Mouse (Mus musculus) cerebellum, adult 9-11 months (tissue): ENCODE measurements around the gene Dpf1.
A peak's percentile ranks its signal among the peaks of the same experiment; 100 is the strongest.

Experiments
- DNase-seq: peaks from one replicate; pipeline ENCODE4 v3.0.0; 2022

Gene Dpf1

DNA sequence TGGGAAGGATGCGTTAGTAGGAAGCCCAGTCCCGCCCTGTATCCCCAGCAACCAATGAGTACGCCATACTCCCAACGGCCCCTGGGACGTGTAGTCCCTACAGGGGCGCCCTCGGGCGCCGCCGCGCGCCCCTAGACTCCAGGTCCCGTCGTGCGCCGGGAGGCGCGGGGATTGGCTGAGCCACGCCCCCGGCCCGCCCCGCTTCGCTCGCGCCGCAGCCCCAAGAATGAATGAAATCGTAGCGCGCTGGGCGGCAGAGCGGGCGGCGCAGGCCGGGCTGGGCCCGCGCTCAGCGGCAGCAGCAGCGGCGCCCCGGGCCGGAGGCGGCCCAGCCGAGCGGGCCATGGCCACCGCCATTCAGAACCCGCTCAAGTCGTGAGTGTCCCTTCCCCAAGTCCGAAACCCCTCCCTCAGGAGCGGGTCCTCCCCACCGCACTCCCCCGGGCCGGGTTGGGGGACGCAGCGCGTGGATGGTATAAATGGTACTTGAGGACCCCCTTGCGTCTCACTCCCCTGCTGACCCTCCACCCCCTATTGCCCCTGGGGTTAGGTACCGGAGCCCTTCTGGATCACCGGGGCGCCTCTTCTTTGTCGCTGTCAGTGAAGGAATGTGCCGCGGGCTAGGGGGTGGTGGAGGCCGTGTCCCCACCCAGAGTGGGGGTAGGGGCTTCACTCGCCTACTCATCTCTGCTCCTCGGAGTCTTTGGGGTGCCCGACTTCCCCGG, at the start of gene Dpf1:
Gene Dpf1, plus strand, starts transcription at position 214 of the 725 bp plus-strand sequence.
- peak; percentile 94 for DNase-seq

DNA sequence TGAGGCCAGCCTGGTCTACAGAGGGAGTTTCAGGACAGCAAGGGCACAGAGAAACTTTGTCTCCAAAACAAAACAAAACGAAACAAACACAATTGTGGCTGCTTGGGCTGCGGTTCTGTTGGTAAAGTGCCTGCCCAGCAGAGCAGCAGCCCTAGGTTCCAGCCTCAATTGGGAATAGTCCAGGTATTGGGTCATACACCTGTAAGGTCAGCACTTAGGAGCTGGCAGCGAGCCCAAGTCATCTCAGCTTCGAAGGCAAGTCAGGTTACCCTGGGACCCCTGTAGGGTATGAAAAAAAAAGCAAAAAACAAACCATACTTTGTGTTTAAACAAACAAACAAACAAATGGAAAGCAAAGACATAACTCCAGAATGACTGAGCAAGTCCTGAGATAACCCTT, 47.9 kb upstream of the Dpf1 start:
- no peak for DNase-seq

DNA sequence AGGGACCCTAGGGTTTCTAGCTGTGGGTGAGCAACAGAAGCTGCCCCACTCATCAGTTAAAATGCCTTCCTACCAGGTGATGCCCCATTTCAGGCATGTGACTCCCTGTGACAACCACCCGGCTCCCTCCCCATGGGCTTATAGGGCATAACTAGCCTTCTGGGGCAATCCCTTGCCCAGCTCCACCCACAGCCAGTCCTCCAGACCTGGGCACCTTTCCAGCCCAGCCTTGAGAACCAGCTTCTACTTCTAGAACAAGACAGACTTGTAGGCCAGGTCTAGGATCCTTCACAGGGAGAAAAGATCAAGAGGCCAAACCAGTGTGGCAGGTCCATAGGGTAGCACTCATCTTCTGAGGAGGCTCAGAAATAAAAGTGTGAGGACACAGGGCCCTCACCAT, 46.4 kb upstream of the Dpf1 start:
- DNase-seq: no peak

DNA sequence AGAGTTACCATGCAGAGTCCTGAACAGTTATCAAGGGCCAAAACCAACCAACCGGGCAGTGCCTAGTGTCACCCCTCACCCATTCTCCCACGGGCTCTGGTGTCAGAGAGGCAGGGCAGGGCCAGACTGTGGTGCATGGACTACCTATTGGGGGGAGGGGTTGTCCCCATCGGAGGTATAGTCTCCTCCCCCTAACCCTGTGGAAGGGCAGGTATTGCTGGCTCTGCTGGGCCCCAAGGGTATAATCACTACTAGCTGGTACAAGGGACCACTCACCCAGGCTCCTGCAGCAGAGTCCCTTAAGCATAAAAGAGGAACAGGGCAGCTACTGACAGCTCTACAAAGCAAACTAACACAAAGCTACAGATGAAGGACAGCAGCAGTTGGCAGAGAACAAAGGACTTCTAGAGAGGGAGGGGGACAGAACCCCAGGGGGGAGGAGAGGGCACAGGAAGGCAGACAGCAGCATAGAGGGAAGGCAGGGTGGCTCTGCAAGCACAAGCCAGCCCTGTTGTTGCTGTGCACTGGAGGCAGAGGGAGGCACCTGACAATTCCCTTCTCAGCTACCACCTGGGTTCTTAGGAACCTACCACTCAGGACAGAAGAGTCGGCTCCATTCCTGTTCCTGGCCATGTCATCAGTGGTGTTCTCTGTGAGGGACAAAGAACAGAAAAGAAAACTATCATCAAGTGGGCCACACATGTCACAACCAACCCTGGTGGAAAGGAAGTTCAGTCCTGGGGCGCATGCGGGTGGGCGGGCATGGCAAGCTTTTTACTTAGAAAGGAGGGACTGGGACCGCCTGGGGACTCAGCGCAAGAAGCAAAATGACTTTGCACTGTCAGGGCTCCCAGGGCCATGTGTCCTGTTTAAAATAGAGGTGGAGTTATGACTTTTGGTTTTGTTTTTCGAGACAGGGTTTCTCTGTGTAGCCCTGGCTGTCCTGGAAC, 43.7 kb upstream of the Dpf1 start:
- no peak for DNase-seq

DNA sequence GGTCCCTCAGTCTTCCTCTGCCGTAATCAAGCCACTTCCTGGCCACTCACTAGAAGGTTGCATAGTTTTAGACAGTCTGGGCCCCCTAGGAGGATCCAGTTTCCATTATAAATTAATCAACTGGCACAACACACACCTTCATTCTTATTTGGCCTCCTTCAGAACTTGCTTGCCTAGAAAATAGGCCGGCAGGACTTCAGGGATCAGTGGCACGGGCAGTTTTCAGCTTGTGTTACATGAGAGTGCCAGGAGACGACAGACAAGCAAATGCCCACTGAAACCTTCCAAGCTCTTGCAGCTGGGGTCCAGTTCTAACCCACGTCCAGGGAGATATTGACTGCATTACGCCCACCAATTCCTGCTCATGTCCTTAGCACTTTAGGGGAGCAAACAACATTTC, 41.6 kb upstream of the Dpf1 start:
- DNase-seq: no peak

DNA sequence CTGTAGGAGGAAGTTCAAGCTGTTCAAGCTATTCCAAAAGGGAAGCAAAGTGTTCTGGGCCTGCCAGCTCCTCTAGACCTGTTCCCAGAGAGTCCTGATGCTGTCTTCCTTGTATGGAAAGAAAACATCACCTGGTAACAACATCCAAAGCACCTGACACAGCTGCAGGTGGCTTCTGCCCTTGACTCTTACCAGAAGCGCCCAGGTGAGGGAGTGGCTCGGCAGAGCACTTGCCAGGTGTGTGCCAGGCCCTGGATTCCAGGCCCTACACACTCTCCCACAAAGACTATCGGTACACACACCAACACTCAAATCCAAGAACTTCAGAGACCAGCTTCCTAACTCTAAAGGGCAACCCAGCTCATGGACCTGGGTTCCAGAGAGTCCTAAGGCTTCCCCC, 39.9 kb upstream of the Dpf1 start:
- no peak for DNase-seq

DNA sequence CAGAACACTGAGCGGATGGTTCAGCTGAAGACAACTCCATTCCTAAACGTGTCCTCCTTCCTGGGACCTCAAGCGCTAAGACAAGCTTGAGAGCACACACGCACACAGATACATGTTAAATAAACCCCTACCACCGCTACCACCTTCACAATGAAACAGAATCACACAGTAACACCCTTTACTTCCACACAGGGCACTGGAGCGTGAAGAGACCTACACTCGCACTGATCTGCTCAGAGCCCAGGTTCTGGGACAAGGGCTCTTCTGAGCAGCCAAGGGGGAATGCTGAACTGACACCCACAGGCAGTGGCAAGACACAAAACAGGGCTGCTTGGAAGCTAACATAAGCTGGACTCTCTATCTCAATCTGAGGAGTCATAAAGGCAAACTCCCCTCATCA, 38.1 kb upstream of the Dpf1 start:
- DNase-seq: no peak

DNA sequence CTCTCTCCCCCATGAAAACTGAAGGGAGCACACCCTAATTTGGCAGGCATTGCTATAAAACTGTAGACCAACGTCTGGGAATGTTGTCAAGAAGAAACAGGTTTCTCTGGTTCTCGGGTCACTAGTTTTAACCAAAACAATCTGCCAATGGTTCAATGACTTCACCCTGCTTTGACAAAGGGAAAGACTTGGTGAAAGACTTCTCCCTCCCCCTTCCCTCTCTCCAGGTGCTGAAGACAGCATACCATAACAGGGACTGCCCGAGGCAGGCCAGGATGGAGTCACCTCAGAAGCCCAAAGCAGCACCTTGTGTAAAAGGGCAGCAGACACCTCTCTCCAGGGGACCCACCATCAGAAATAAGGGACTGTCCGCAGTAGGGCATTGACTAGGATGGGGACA, 36.8 kb upstream of the Dpf1 start:
- no peak for DNase-seq

DNA sequence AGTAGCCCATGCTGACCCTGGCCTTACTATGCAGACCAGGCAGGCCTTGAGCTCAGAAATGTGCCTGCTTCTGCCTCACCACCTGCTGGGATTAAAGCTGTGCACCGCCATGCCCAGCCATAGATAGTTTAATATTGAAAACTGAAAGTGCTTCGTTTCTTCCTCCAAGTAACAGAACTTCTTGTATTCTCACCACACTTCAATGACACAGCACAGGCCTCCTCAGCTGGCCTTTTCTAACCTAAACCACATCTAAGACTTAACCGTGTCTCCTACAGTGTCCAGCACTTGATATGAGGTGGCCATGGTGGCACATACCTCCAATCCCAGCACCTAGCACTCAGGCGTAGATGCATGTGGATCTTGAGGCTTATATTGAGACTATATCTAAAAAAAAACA, 33.3 kb upstream of the Dpf1 start:
- no peak for DNase-seq

DNA sequence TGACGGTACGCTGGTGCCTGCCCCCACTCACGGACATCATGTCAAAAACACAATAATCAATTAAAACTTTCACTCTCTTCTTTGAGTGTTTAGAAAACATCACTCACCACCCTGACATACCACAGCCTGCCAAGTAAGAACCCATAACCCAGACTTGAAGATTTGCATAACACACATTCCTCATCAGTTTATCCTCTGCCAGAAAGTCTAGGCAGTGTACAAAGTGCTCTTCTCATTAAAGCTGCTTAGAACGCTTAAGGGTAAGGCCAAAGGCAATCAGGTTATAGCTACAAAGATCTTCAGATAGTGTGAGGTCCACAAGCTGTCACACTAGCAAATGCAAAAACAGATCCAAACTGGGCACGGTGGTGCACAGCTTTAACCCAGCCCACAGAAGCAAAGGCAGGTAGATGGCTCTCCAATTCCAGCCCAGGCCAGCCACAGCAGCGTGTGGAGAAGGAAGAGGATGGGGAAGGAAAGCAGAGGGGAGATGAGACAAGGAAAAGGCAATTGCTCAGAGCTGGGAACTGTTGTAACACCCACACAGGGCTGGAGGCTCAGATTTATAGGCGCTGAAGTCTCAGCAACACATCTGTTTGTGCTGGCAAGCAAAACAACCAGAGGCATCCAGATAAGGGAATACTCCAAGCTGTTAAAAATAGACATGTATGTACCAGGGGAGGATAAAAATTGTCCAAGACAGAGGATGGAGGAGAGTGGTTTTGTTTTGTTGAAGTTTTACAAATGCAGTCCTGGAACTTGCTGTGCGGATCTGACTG, 31.9 kb upstream of the Dpf1 start:
- no peak for DNase-seq

DNA sequence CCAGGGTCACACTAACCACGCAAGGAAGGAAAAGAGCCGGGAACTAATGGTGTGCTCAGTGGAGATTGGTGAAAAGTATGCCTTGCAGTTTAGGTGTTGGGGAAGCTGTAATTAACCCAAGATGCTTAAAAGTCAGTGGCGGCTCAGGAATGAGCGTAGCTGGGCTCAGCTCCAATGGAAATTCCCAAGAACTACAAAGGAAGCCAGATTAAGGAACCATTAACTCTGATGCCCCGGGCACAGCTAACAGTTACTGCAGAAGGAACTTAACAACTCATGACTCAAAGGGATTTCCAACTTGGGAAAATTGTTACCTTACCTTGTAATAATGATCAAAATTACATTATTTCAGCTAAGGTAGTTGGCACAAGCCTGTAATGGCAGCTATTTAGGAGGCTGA, 27.0 kb upstream of the Dpf1 start:
- no peak for DNase-seq

DNA sequence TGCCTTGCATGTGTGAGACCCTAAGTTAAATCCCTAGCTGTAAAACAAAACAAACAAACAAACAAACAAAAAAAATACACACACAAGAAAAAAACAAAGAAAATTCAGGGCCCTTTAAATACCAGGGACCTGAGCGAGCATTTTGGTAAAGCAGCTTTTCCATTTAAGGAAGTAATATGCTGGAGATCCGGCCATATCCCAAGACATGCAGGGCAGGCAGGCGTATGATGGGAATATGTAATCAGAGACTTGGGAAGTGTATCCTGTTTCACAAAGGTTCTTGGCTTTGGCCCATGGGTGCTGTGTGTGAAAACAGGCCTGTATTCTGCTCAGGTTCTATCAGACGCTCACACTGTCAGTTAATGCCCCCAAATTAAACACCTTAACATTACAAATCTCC, 26.2 kb upstream of the Dpf1 start:
- no peak for DNase-seq

DNA sequence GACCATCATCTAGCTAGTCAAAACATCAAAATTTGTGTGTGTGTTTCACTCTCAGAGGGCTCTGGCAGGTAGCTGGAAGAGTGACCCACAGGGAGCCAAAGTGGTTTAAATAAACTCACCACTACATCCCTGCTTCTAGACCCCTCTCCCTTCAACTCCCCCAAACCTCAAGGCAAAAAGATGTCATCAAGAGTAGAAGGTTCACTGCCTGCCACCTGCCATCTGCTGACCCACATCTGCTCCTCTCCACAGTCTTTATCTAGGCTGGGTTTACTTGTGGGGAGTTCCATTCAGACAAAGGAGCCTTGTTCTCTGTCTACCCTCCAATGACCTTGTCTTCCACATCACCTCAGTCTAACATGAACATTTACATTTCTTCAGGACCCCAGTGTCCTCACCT, 24.5 kb upstream of the Dpf1 start:
- no peak for DNase-seq

DNA sequence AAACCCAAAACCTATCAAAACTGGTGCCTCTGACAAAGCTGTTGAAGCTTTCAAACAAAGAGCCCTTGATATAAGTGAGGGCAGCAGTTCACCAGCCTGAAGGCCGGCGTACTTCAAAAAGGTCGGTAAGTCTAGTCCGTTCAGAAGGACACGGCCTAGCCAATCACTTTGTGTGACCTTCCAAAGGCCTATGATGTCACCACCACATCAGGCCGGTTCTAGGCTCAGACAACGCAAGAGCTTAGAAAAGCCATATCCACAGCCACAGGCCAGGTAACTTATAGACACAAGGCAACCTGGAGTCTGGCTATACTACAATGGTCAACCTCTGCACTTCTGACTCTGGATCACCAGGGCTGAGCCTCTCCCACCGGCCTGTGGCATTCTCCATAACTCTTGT, 23.8 kb upstream of the Dpf1 start:
- DNase-seq: no peak

DNA sequence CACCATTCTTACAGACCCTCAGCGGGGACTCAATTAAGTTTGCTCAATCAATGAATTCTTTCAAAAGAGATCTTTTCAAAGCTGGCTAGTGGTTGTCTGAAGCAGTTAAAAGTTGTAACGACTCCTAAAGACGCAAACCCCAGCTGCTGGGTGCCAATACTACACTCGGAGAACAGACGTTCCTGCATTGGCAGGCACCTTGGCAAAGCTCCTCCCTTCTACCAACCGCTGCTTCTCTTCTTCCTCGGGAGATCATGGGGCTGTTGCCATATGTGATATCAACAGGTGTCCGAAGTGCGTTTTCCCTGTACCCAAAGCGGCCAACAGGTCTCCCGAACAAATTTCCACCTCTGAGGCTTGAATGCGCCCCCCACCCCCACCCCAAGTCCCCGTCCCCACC, 22.9 kb upstream of the Dpf1 start:
- peak; percentile 61 for DNase-seq

DNA sequence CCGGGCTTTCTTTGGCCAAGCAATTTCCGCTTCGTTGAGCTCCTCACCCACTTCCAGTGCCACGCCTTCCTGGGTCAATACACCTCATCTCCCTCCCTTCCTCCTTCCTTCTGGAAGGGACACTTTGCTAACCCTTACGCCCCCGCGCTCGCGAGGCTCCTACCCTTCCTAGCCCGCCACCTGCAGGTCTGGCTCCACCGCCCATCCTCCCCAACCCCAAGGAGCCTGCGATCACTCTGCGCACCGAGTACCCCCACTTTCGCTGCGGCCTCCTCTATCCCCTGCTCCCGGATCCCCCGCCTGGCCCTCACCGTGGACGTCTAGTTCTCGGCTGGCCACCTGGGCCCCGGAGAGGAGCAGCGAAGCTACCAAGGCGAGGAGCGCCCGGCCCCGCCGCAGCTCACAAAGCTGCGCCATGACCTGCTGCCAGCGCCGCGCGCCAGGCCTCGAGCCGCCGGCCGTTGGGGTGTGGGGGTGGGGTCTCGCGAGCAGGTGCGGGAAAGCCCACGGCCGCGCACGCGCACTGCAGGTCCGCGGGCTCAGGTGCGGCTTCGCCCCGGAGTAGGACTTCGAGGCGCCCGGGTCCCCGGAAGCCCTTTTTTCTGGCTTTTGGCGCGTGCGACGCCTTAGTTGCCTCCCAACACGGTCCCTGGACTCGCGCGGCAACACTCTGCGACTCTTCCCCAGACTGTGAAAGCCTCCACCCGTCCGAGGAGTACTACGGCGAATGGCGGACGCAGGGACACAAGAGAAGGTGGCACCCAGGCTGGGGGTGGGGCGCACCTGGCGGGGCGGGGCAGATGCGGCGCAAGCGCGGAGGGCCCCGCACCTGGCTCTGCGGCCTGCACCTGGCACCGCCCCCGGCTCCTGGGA, 22.3 kb upstream of the Dpf1 start, which contains the start of gene Spint2:
Gene Spint2, minus strand, starts transcription at position 712 of the 873 bp plus-strand sequence.
- peak; percentile 87 for DNase-seq

DNA sequence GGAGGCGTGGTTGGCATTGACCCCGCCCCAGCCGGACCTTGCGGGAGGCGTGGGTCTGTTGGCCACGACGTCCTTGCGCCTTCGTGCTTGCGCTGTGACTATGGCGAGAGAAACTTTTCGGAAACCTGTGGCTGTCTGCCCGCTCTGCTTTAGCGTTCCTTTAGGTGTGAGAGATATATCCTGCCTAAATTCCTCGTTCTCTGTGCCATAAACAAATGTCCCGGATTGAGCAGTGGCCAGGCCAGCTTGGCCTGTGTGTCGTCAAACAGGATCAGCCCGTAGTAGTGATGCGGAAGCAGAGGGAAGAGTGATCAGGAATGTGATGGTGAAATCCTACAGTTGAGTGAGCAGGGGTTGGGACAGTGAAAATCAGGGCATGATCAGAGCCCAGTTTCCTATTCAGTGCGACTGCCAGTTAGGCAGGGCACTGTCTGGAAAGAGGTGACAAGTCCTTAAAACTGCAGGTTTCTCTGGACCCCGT, 21.6 kb upstream of the Dpf1 start:
- DNase-seq: no peak

DNA sequence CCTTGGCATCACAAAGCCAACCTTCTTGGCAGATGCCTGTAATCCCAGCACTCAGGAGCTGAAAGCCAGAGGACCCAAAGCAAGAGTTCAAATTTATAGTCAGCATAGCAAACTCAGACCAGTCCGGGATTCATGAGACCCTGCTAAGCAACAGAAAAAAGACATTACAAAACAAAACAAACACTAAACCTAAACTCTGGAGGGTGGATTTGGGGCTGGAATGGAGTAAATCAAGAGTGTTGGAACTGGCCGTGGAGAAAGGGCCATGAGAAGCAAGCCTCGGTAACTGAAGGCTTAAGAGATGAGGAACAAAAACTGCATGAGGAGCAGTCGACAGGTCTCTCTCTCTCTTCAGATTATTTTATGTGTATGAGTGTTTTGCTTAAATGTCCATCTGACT, 19.9 kb upstream of the Dpf1 start:
- DNase-seq: no peak

DNA sequence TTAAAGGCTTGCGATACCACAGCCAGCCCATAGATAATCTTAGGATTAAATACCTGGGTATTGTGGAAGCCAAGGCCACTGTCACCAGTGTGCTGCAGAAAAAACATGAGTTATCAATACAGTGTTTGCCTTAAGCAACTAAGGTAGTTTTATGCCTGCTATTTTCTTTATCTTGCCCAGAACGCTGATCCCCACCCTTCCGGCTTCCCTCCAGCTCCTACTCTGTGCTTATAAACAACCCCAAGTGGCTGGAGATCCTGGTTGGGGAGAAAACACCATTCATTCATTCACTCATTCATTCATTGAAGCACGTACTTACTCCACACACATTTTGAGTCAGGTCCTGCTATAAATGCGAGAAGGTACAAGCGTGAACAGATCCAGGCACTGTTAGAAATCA, 19.2 kb upstream of the Dpf1 start:
- DNase-seq: no peak

DNA sequence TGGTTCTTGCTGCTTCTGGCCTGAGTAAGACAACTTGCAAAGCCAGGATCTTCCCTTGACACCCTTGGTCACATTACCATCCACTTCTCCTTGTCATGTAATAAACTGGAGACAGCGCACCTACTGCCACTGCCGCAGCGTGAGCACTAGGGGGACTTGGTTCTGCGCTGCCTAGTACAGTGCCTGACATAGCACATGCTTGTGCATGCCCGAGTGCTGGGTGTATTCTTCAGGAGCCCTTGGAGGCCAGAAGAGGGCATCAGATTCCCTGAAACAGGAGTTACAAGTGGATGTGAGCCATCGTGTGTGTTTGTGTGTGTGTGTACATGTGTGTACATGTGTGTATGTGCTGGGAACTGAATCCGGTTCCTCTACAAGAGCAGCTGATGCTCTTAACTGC, 16.3 kb upstream of the Dpf1 start:
- DNase-seq: no peak

DNA sequence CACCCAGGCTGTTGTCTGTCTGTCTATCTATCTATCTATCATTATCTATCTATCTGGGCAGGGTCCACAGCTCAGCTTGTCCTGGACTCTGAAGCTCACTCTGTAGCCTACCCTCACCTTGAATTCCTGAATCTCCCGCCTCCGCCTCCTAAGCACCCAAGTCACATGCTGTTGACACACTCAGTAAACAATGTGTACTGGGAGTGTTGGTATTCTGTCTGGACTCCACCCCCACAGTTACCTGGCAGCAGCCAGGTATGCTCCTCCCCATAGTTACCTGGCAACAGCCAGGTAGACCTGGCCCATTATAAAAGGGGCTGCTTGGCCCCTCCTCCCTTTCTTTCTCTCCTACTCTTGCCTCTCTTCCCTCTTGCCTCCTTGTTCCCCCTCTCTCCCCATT, 15.7 kb upstream of the Dpf1 start:
- DNase-seq: no peak

DNA sequence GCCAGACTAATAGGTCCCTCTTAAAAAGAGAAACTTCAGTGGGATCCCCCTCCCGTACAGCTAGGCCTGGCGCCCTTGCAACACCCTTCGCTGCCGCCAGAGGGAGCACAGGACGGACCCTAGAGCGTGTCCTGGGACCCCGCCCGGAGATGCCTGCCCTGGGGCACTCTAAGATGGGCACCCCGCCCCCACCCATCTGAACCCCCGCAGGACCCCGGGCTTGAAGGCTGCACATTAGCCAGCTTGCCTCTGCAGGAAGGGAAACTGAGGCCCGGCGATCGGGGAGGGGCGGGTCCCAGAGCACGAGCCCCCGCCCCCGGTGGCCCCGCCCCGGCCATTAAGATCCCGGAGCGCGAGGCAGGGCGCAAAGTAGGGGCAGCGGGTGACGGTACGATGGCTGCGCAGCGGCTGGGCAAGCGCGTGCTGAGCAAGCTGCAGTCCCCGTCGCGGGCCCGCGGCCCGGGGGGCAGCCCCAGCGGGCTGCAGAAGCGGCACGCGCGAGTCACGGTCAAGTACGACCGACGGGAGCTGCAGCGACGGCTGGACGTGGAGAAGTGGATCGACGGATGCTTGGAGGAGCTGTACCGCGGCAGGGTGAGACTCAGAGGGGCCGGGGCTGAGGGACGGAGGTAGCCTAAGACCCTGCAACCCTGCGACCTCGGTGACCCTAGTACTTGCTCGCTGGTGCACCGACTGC, 14.7 kb upstream of the Dpf1 start, which contains the start of gene Ppp1r14a:
Gene Ppp1r14a, plus strand, starts transcription at position 367 of the 697 bp plus-strand sequence.
- peak; percentile 65 for DNase-seq
